Mouse (Mus musculus) large intestine, adult 2 months (tissue): ENCODE results near the gene Olfr98. TPM values are rescaled to one million over a fixed set of nuclear protein-coding genes. Genes with fewer than 3 reads are reported as not detected.
"Not testable (repeated sequence)": the region's sequence is repeated elsewhere in the genome, so short reads cannot be mapped to it uniquely, and the experiment has no call there.

Experiments used
- DNase-seq: peaks from one replicate; pipeline ENCODE4 v3.0.0-alpha.2; 2012; ENCODE audit warnings: low read depth, low spot score
- WGBS: fragments of 180-500 bp; shearing (Covaris S2); methylation state at CpG from one replicate; pipeline ENCODE4 v1.1.7; 2018; 5-methylcytosine and 5-hydroxymethylcytosine counted together
- polyA plus RNA-seq: library from polyadenylated mRNA; depleted of rRNA; stranded (reverse); fragments of >200 nt; gene quantifications from 2 replicates; pipeline ENCODE4 v1.2.3, GENCODE M21; 2012; rRNA removed

Gene Olfr98
- not detected in 2 replicates for polyA plus RNA-seq

DNA sequence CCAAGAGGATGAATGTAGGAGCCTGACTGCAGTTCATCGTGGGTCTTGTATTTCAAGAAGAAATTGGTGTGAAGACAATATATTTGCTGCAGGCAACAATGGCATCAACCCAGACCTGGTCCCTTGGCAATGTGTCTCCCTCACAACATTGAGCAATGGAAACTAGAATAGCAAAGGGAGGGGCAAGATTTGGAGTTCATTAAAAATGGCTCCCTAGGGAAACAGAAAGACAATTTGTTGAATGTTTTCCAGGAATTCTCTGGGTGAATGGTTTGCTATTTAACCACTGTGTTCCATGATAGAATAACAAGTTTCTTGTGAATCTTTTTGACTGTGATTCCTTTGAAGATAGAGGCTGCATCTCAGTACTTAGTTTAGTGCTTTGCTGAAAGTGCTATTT lies at the start of gene Olfr98:
Gene Olfr98 (minus strand): TSS at position 124 of the 400 bp plus-strand sequence.
- WGBS, result 87% methylated on average over 1 of the region's 1 CpGs
- DNase-seq, result no peak

DNA sequence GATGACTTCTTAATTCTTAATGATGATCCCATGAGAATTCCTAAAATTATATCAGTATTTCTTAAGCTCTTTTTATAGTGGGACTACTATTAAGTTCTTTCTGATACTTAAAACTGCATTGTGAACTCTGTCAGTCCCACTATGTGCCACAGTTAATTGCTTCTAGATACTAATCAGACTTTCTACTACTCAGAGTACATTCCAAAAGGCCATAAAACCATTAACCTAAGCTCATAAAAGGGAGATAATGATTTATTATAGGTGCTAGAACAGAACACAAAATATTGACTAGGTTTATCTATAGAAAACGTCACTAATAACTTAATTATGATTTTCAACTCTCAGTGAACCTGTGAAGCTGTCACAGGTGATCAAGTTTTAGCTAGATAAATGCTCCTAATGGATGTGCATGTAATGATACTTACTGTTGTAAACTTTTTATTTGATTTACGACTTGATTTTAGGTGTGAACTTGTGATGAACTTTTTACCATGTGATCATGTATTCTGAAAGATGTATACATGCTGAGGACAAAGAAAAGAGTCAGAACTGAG lies 46.7 kb upstream of the Olfr98 start:
- 17% methylated on average over 2 of the region's 2 CpGs for WGBS
- DNase-seq, result no peak

DNA sequence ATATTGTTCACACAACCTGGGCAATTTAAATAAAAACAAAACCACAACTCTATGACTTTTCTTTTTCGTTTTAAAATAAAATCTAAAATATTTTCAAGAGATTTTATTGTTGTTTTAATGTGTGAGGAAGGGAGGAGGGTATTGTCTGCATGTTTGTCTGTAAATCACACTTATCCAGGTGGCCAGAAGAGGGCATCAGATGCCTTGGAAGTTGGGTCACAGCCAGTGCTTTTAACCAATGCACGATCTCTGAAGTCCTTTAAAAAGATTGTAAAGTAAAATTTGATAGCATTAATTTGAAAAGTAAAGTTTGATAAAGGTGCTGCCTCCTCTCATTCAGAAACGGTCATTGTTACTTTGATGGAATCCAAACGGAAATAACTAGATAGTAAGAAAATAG lies 44.9 kb upstream of the Olfr98 start:
- 29% methylated on average over 4 of the region's 4 CpGs for WGBS
- DNase-seq, result no peak

DNA sequence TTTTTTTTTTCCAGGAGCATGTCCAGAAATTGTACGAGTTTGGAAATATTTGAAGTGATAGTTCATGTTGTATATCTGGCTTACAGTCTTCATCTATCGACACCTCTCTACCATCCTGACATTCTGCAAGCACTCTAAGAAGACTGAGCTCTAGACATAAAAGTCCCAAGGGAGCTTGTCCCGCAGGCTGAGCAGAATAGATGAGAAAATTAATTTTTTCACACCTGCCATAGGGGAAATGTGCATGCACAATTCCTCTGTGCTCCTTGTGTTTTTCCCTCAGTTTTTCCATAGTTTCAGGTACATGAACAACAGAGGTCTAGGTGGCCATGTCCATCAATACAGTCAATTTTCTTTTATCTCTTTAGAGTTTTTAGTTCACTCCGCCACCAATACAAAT lies 40.7 kb upstream of the Olfr98 start, which contains the start of gene Olfr101:
Gene Olfr101 (minus strand): TSS at position 101 of the 400 bp plus-strand sequence.
- 84% methylated on average over 4 of the region's 4 CpGs for WGBS
- no peak for DNase-seq

DNA sequence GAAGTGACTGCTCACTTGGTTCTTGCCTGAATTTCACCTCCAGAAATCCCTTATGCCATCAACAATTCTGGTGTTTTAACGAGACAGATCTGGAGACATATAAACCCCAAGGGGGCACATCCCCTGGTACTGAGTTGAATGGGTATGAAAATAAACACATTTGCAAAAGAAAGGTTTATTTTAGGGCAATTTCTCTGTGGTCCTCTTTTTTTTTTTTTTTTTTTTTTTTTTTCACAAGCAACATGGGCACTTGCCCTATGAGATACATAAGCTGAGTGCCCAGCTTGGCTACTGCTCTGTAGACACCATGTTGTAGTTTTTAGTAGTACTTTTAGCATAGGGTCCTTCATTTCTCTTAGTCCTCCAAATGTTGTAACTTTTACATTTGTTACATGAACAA lies 19.8 kb upstream of the Olfr98 start, which contains the start of gene Olfr99:
Gene Olfr99 (minus strand): TSS at position 101 of the 400 bp plus-strand sequence.
- DNase-seq, result no peak
- WGBS, result 84% methylated on average over 1 of the region's 1 CpGs

DNA sequence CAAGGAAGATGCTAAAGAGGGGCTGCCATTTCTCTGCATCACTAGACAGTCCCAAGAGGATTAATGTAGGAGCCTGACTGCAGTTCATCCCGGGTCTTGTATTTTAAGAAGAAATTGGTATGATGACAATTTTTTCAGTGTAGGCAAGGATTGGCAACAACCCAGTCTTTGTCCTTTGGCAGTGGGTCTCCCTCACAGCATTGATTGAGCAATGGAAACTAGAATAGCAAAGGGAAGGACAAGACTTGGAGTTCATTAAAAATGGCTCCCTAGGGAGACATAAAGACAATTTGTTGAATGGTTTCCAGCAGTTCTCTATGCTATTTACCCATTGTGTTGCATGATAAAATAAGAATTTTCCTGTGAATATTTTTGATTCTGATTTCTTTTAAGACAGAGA lies 16.8 kb upstream of the Olfr98 start:
- WGBS, result 69% methylated on average over 1 of the region's 1 CpGs
- no peak for DNase-seq

DNA sequence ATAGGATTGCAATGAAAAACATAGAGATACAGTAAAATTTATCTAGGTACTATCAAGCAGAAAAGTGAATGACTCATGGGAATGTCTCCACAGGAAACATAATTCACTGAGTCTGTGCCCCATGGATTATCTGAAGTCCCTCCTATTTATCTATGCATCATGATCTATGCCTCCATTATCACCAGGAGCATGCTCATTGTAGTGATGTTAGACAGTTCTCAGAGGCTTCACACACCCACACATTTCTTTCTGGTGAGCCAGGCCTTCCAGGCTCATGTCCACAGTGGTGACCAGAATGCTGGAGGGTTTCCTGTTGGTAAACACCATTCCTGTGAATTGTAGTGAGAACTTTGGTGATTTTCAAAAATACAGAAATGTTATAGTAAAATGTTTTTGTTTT lies 13.0 kb upstream of the Olfr98 start:
- no peak for DNase-seq

DNA sequence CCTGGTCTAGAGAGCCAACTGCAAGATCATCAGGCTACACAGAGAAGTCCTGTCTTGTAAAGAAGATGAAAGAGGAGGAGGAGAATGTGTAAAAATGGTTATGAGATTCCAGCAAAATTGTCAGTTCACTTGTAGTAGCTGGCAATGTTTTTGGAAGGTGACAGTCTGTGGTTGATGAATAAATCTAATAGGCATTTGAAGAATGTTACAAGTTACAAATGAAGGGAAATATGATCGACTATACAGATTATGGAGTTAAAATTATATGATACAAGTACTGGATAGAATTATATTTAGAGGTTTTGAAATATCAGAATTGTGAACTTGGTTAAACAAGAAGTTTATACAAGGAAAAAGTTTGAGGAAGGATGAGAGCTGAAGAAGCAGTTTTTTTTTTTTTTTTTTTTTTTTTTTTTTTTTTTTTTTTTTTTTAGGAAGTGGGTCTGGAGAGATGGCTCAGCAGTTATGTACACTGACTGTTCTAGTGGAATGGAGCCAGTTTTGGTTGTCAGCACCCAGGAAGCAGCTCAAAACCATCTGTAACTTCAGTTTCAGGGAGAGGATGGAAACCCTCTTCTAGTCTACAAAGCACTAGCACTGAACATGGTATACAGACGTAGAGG lies 12.2 kb upstream of the Olfr98 start:
- WGBS, result 75% methylated on average over 2 of the region's 2 CpGs
- no peak for DNase-seq

DNA sequence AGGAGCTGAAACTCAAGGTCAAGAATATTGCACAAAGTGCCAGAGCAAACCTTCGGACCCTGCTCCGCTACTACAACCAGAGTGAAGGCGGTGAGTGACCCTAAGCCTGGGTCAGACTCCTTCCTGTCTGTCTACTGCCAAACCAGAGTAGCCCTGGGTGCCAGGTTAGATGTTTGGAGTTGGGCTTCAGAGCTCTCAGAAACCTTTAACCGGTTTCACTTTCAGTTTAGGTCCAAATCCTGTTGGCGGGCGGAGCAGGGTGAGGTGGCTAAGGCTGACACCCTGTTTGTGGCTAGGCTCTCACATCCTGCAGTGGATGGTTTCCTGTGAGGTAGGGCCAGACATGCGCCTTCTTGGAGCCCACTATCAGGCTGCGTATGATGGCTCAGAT lies 7.1 kb upstream of the Olfr98 start:
- peak; percentile 50 for DNase-seq
- WGBS, result 20% methylated on average over 8 of the region's 8 CpGs

DNA sequence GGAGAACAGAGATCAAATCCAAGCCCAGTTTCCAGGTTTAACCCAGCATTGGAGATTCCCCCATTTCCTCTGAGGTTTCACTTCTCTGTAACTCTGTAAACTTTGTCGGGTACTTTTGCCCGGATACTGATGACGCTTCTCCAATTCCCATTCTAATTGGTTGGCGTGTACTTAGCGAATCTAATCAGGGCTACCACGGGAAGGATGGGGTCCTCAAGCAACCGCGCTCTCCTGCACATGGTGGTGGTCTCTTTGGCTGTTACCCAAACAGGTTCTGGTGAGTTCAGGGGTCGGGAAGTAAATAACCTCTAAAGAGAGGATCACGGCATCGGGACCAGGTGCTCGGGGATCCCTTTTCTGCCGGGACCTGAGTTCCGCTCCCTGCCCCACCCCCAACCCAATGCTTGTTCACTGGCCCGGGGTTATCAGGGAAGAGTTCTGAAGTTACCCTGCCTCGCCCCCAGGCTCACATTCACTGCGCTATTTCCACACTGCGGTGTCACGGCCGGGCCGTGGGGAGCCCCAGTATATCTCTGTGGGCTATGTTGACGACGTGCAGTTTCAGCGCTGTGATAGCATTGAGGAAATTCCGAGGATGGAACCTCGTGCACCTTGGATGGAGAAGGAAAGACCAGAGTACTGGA lies 6.6 kb upstream of the Olfr98 start, which contains the start of gene H2-M3:
Gene H2-M3 (plus strand): TSS at position 163 of the 644 bp plus-strand sequence.
- peak; percentile 89 for DNase-seq
- WGBS, result under 1% methylated on average over 26 of the region's 26 CpGs

DNA sequence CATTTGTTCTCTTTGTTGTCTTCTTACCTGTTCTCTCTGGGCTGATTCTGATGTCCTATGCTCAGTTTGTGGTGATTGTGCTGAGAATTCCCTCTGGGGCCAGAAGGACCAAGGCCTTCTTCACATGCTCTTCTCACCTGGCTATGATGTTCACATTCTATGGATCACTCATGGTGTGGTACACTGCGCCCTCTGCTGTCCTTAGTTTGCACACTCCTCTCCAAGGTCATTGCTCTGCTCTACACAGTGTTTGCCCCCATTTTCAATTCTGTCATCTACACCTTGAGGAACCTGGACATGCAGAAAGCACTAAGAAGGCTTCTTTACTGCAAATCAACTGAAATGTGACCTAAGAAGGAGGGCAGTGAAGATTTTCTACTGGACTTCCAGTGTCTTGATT lies 13.0 kb downstream of the Olfr98 start:
- WGBS, result 3% methylated on average over 1 of the region's 1 CpGs
- DNase-seq, result peak; percentile 21

DNA sequence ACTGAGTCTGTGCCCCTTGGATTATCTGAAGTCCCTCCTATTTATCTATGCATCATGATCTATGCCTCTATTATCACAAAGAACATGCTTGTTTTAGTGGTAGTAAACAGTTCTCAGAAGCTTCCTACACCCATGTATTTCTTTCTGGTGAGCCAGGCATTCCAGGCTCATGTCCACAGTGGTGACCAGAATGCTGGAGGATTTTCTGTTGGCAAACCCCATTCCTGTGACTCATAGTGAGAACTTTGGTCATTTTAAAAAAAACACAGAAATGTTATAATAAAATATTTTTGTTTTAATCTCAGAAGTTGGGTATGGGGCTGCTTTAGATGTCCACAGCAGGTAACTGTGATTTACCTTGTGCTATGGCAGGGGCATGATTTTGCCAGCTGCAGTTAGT lies 14.1 kb downstream of the Olfr98 start:
- DNase-seq, result no peak

DNA sequence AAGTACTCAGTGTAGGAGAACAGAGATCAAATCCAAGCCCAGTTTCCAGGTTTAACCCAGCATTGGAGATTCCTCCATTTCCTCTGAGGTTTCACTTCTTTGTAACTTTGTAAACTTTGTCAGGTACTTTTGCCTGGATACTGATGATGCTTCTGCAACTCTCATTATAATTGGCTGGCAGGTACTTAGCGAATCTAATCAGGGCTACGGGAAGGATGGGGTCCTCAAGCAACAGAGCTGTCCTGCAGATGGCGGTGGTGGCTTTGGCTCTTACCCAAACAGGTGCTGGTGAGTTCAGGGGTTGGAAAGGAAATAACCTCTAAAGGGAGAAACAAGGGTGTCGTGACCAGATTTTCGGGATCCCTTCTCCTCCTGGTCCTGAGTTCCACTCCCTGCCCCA lies 16.8 kb downstream of the Olfr98 start:
- peak; percentile 35 for DNase-seq
- WGBS, result 22% methylated on average over 5 of the region's 5 CpGs

DNA sequence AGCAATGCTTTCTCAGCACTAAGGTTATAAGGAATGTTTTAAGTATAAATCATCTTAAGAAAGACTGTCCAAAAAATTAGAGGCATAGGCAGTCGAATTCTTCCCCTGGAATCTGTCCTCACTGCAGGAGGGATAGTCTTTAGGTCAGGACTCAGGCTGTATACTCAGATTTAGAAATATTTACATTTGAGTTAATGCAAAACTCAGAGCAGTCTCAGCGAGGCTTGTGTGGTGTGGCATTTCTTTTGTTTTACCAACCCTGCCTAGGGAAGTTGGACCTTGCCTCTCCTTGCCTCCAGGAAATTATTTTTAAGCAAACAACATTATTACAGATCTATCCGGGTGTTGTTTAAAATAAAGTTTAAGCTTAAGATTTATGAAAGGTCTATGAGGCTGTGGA lies 21.4 kb downstream of the Olfr98 start:
- peak; percentile 32 for DNase-seq
- WGBS, result 12% methylated on average over 3 of the region's 3 CpGs

DNA sequence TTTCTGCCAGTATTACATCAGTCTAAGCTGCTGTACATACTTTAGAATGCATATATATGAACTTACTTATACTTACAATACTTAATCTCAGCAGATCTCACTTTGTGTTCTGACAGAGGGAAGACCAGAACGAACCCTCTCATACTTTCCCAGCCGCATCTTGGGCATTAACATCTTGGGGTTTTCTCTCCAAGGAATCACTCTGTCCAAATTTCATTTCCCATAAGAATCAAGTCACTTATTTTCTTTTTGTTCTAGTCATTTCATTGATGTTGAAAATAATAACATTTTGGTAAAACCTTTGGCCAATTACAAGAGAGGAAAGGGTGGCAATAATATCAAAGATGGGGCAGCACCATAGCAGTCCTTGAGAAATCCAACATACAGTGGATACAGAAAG lies 26.3 kb downstream of the Olfr98 start, which contains the start of gene Olfr97:
Gene Olfr97 (minus strand): TSS at position 101 of the 400 bp plus-strand sequence.
- WGBS, result 91% methylated on average over 2 of the region's 2 CpGs
- DNase-seq, result not testable (repeated sequence)

DNA sequence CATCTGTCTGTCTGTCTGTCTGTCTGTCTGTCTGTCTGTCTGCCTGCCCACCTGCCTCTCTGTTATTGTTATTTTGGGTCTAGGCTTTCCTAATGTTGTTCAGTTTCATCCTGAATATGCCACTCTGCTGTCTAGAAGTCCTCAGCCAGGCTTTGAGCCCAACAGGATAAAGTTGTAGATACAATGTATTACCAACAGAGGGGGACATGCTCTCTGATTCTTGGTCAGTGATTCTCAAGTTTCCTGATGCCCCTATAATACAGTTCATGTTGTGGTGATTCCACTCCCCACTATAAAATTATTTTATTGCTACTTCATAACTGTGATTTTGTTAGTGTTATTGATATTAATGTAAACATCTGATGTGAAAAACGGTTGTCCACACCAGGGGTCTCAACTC lies 41.7 kb downstream of the Olfr98 start:
- 0% methylated on average over 1 of the region's 1 CpGs for WGBS
- no peak for DNase-seq

DNA sequence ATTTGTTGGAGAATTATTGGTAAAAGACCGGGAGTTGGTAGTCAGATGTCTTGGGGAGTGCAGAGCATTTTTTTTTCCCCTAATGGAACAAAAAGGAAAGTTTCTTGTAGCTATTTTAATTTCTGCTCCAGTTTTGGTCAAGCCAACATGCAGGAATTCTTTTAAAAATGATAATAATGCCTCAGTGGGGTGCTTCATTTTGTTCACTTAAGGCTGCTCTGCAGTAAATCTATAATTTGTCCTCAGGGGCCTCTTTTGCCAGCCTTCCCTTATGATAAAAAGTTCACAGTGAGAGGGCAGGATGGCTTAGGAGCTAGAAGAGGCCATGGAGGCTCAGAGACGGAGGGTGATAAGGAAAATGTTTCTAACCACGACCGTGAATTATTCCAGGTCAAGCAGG lies 43.7 kb downstream of the Olfr98 start, which contains the start of gene Olfr96:
Gene Olfr96 (plus strand): TSS at position 301 of the 400 bp plus-strand sequence.
- no peak for DNase-seq
- WGBS, result 67% methylated on average over 4 of the region's 4 CpGs

DNA sequence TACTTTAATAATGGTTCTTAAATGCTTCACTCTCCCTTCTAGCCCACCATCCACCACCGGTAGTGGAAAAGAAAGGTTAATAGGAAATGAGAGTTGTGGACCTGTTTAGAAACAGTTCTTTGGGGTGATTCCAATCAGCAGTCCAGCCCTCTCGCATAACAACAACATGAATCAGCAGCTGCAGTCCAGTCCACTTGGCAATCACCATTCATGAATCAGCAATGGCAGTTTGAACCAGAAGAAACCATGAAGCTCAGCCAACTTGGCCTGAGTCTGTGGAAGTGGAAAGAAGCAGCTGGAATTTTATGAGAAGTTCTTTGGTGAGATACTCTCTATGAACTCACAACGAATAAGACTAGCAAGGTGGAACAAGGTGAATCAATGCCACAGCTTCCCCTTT lies 45.1 kb downstream of the Olfr98 start:
- DNase-seq, result no peak
- 61% methylated on average over 3 of the region's 3 CpGs for WGBS

DNA sequence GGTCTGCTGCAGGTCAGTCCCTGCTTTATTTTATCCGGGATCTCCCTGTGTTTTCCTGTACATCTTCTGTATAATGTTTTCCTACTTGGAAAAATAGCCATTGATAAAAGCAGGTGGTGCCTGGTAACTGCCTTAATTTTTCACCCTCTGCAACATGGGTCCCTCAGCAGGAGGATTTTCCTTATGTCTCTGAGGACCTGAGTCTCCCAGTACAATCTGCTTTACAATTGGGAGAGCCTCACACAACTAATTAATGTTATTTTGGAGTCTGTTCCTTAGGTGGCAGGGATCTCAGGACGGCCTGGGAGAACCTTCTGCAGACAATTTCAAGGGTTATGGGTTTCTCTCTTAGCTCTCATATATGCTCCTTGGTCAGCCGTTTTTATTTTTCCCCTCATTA lies 50.5 kb downstream of the Olfr98 start, which contains the start of gene Olfr95:
Gene Olfr95 (minus strand): TSS at position 101 of the 400 bp plus-strand sequence.
- 76% methylated on average over 3 of the region's 3 CpGs for WGBS

More for the DNA sequence above, 50.5 kb downstream of the Olfr98 start, which contains the start of gene Olfr95:
- DNase-seq, result no peak
